Mouse (Mus musculus): Measurements from ENCODE around the gene Gm43720. TPM values are rescaled to one million over a fixed set of nuclear protein-coding genes. Genes with fewer than 3 reads are reported as not detected.

Gm43720 gene
- total RNA-seq, 2 experiments from 2014 or later, result not detected

Other genes with a start within 250 kb of the Gm43720 start
- not detected for gene Smok3c, start 226.8 kb downstream of the Gm43720 start, total RNA-seq (2021)
- 1 to 10 TPM; 8.4 to 9.1 TPM for gene Zkscan1, start 194.9 kb downstream of the Gm43720 start, total RNA-seq (2021)
- 10 to 100 TPM; 11.0 to 11.9 TPM for gene Zscan21, start 163.1 kb downstream of the Gm43720 start, total RNA-seq (2021)
- 1 to 10 TPM; 4.0 to 4.4 TPM for gene Zfp113, start 124.2 kb downstream of the Gm43720 start, total RNA-seq (2021)
- gene Cops6, start 118.9 kb downstream of the Gm43720 start, total RNA-seq (2021), result 10 to 100 TPM; 93.9 to 95.7 TPM
- gene Ap4m1, start 108.0 kb downstream of the Gm43720 start, total RNA-seq (2021), result 1 to 10 TPM; 5.8 to 7.8 TPM
- gene Mcm7, start 107.5 kb downstream of the Gm43720 start, total RNA-seq (2021), result 10 to 100 TPM in 1 of 2 experiments, 1 to 10 TPM in 1; 8.9 to 10.3 TPM
- 10 to 100 TPM; 27.0 to 29.6 TPM for gene Taf6, start 92.5 kb downstream of the Gm43720 start, total RNA-seq (2021)
- 1 to 10 TPM; 3.5 to 5.8 TPM for gene Cnpy4, start 92.5 kb downstream of the Gm43720 start, total RNA-seq (2021)
- gene Mblac1, start 85.6 kb downstream of the Gm43720 start, total RNA-seq (2021), result 1 to 10 TPM; 1.6 to 2.1 TPM
- gene Nxpe5, start 54.1 kb downstream of the Gm43720 start, total RNA-seq (2021), result under 1 TPM; 0.40 to 0.54 TPM
- 10 to 100 TPM; 48.3 to 50.8 TPM for gene Lamtor4, start 24.5 kb downstream of the Gm43720 start, total RNA-seq (2021)
- gene BC037034, start 15.9 kb downstream of the Gm43720 start, total RNA-seq (2021), result 1 to 10 TPM; 2.6 to 3.0 TPM
- under 1 TPM; 0.19 to 0.41 TPM for gene Gal3st4, start 7.1 kb downstream of the Gm43720 start, total RNA-seq (2021)
- under 1 TPM in 1 of 2 experiments, not detected in 1; 0.27 TPM for gene Gpc2, start within 50 bp of the Gm43720 start, total RNA-seq (2021)
- gene Stag3, start 282 bp upstream of the Gm43720 start, total RNA-seq (2021), result under 1 TPM in 1 of 2 experiments, not detected in 1; 0.19 TPM
- not detected for gene Pvrig, start 62.0 kb upstream of the Gm43720 start, total RNA-seq (2021)
- 1 to 10 TPM; 2.1 to 2.9 TPM for gene Zfp157, start 161.5 kb upstream of the Gm43720 start, total RNA-seq (2021)